Comparison of ENCODE assay signal across 30 mouse cellular contexts in the genomic region with DNA sequence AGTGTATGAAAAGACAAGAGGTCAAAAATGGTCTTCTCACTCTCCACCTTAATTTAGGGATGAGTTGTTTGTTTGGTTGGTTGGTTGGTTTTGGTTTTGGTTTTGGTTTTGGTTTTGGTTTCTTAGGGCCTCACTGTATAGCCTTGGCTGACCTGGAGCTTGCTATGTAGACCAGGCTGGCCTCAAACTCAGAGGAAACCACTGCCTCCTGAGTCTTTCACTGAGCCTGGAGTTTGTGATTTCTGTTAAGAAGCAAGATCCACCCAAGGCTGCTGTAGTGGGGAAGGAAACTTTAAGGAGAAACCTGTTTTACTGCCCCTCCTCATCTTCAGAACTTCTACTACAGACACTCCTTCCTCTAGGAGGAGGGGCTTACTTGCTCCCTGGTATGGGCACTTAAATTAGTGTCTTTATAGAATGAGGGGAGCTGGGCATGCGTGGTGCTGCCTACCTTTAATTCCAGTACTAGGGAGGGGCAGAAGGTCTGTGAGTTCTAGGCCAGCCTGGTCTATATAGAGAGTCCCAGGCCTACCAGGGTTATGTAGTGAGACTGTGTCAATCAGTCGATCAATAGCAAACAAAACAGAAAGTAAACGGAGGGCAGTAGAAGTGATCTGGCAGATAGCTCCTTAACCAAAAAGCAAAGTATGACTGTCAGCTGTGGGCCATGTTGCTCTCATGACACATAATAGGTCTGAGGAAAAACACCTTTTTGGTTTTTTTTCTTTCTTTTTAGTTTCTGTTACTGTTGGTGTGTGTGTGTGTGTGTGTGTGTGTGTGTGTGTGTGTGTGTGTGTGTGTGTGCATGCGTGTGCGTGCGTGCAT. TPM values are rescaled to one million over a fixed set of nuclear protein-coding genes. Genes with fewer than 3 reads are reported as not detected.
A peak's percentile ranks its signal among the peaks of the same experiment; 100 is the strongest.
DNase-seq lines count a peak whose midpoint lies in the region; ATAC-seq lines count a peak whose summit lies in the region.
"Had no signal": no experiment of that assay in that cellular context is flagged by ENCODE, and none has a peak within 500 bp of the region (broad histone marks: within the 10 kb centered on the region; RNA-seq: fewer than 3 reads in every experiment).

No protein-coding gene starts in this region.

- no peaks in the 10 kb centered on the region for H3K9me3 ChIP-seq in neural tube, embryonic 14.5 days (ENCODE audit: control insufficient read depth, low read length)
- H3K9me3 ChIP-seq: forebrain, embryonic 10.5 days; heart, embryonic 15.5 days; hindbrain, embryonic 13.5 days had no signal

- peaks cover 9% of the 10 kb centered on the region for H3K36me3 ChIP-seq in neural tube, embryonic 14.5 days (ENCODE audit: control insufficient read depth, insufficient read depth, low read length)

- no peak for ATAC-seq in neural tube, embryonic 14.5 days (ENCODE audit: low read depth)
- ATAC-seq in CD4-positive, CD25-positive, alpha-beta regulatory T cell, adult 4 months: peak; percentile 24
- no peak for ATAC-seq in megakaryocyte progenitor cell, adult 5-6 weeks (replicated peaks; ENCODE audit: poor library complexity)
- ATAC-seq: forebrain, embryonic 13.5 days; forebrain, embryonic 16.5 days; intestine, embryonic 16.5 days; Patski had no signal

- H3K4me2 ChIP-seq in neural tube, embryonic 14.5 days (ENCODE audit: low read depth, low read length): no peak overlapping the region
- H3K4me2 ChIP-seq: forebrain, embryonic 13.5 days; heart, embryonic 11.5 days; heart, embryonic 15.5 days had no signal

- 89% methylated on average over 5 of the region's 6 CpGs for WGBS in neural tube, embryonic 14.5 days

- peaks cover 21% of the 10 kb centered on the region for H3K4me1 ChIP-seq in neural tube, embryonic 14.5 days (ENCODE audit: control insufficient read depth, insufficient read depth, low read length)

- H3K27me3 ChIP-seq in neural tube, embryonic 14.5 days (ENCODE audit: control insufficient read depth, insufficient read depth, low read length): no peaks in the 10 kb centered on the region
- H3K27me3 ChIP-seq: forebrain, embryonic 13.5 days; heart, embryonic 15.5 days; hindbrain, embryonic 13.5 days; Patski had no signal

- H3K27ac ChIP-seq in neural tube, embryonic 14.5 days (ENCODE audit: low read depth, low read length): 0 out of 2 replicates have a peak overlapping the region, but pooled peaks have one; percentile 22
- H3K27ac ChIP-seq: forebrain, embryonic 13.5 days; gastrocnemius, adult 2 months; heart, embryonic 15.5 days had no signal

- H3K4me3 ChIP-seq in neural tube, embryonic 14.5 days (ENCODE audit: low read depth, low read length): no peak overlapping the region
- H3K4me3 ChIP-seq: forebrain, embryonic 10.5 days; forebrain, embryonic 13.5 days; gastrocnemius, adult 2 months; heart, embryonic 15.5 days; hindbrain, embryonic 10.5 days; hindbrain, embryonic 13.5 days had no signal

- no peak for DNase-seq in neural tube, embryonic 10.5 days (ENCODE audit: extremely low spot score, low spot score)
- DNase-seq in induced T-regulatory cell, adult 2 months (ENCODE audit: low read depth): peak; percentile 86
- peak; percentile 58 for DNase-seq in naive thymus-derived CD4-positive, alpha-beta T cell, adult 2 months (ENCODE audit: low read depth)
- DNase-seq in embryo, embryonic 11 days: no peak
- no peak for DNase-seq in left cerebral cortex, adult 18-20 months (ENCODE audit: low spot score in 2 of 2)
- DNase-seq: adrenal gland, adult 2 months; adrenal gland, postnatal 14 days; cerebellum, adult 11 months; cerebellum, adult 2 months; cerebellum, postnatal 25 days; gastrocnemius, adult 2 months; gastrocnemius, postnatal 14 days; heart, postnatal 10 days; heart, postnatal 36 days had no signal

- no peak overlapping the region for H3K9ac ChIP-seq in neural tube, embryonic 14.5 days (replicated peaks; ENCODE audit: low read depth, low read length)
- H3K9ac ChIP-seq: forebrain, embryonic 13.5 days; heart, embryonic 15.5 days; hindbrain, embryonic 13.5 days had no signal

RNA-seq across cellular contexts. Expression of a gene that starts 1.9 kb away (rescaled TPM):
- polyA plus RNA-seq in neural tube, embryonic 14.5 days (2014; fragmentation: Nextera tagmentation; extraction: Ambion mirVana): 16.5 and 19.0 TPM in 2 replicates
- polyA plus RNA-seq in CD4-positive, CD25-positive, alpha-beta regulatory T cell, adult 4 months (2017; shearing (Covaris generic)): 10 to 100 TPM; 14.5 to 15.5 TPM
- total RNA-seq in megakaryocyte progenitor cell, adult 5-6 weeks (2015): 13.2 and 14.3 TPM in 2 replicates
- total RNA-seq in megakaryocyte progenitor cell, adult 5-6 weeks (2017): 20.5 and 22.0 TPM in 2 replicates
- total RNA-seq in left cerebral cortex, adult 18-20 months (2021): 10 to 100 TPM; 17.7 to 18.2 TPM

RNA-seq across cellular contexts. Expression of a gene that starts 19.4 kb away (rescaled TPM):
- 0.43 and 0.50 TPM in 2 replicates for polyA plus RNA-seq in neural tube, embryonic 14.5 days (2014; fragmentation: Nextera tagmentation; extraction: Ambion mirVana)
- 10 to 100 TPM in 1 of 2 experiments, 1 to 10 TPM in 1; 6.1 to 13.1 TPM for polyA plus RNA-seq in CD4-positive, CD25-positive, alpha-beta regulatory T cell, adult 4 months (2017; shearing (Covaris generic))
- total RNA-seq in megakaryocyte progenitor cell, adult 5-6 weeks (2015): 0.05 TPM in 1 of 2 replicates, not detected in the other
- total RNA-seq in megakaryocyte progenitor cell, adult 5-6 weeks (2017): 0.54 TPM in 1 of 2 replicates, not detected in the other
- total RNA-seq in left cerebral cortex, adult 18-20 months (2021): not detected
- total RNA-seq: common myeloid progenitor, adult 5-6 weeks; G1E; gastrocnemius, adult 2 months; gastrocnemius, postnatal 4 days; heart, postnatal 36 days had no signal
- polyA plus RNA-seq: embryonic facial prominence, embryonic 11.5 days had no signal

RNA-seq across cellular contexts. Expression of a gene that starts 39.8 kb away (rescaled TPM):
- polyA plus RNA-seq in neural tube, embryonic 14.5 days (2014; fragmentation: Nextera tagmentation; extraction: Ambion mirVana): 10.1 and 12.8 TPM in 2 replicates
- polyA plus RNA-seq in CD4-positive, CD25-positive, alpha-beta regulatory T cell, adult 4 months (2017; shearing (Covaris generic)): 10 to 100 TPM; 10.9 to 14.0 TPM
- total RNA-seq in megakaryocyte progenitor cell, adult 5-6 weeks (2015): 7.9 and 9.5 TPM in 2 replicates
- total RNA-seq in megakaryocyte progenitor cell, adult 5-6 weeks (2017): 2.5 and 3.2 TPM in 2 replicates
- 10 to 100 TPM; 23.1 to 25.3 TPM for total RNA-seq in left cerebral cortex, adult 18-20 months (2021)

RNA-seq across cellular contexts. Expression of a gene that starts 41.3 kb away (rescaled TPM):
- polyA plus RNA-seq in neural tube, embryonic 14.5 days (2014; fragmentation: Nextera tagmentation; extraction: Ambion mirVana): 26.8 and 30.7 TPM in 2 replicates
- polyA plus RNA-seq in CD4-positive, CD25-positive, alpha-beta regulatory T cell, adult 4 months (2017; shearing (Covaris generic)): 10 to 100 TPM; 12.7 to 19.2 TPM
- 7.3 and 8.0 TPM in 2 replicates for total RNA-seq in megakaryocyte progenitor cell, adult 5-6 weeks (2015)
- 5.7 and 8.0 TPM in 2 replicates for total RNA-seq in megakaryocyte progenitor cell, adult 5-6 weeks (2017)
- 10 to 100 TPM; 47.1 to 55.6 TPM for total RNA-seq in left cerebral cortex, adult 18-20 months (2021)

RNA-seq across cellular contexts. Expression of a gene that starts 41.4 kb away (rescaled TPM):
- polyA plus RNA-seq in neural tube, embryonic 14.5 days (2014; fragmentation: Nextera tagmentation; extraction: Ambion mirVana): 1.3 and 1.6 TPM in 2 replicates
- polyA plus RNA-seq in CD4-positive, CD25-positive, alpha-beta regulatory T cell, adult 4 months (2017; shearing (Covaris generic)): 1 to 10 TPM; 1.1 to 3.2 TPM
- 0.17 and 0.32 TPM in 2 replicates for total RNA-seq in megakaryocyte progenitor cell, adult 5-6 weeks (2015)
- total RNA-seq in megakaryocyte progenitor cell, adult 5-6 weeks (2017): 2.1 and 2.2 TPM in 2 replicates
- 1 to 10 TPM; 2.0 to 3.1 TPM for total RNA-seq in left cerebral cortex, adult 18-20 months (2021)

Comparison
In these comparisons a context has a peak if more than half of its experiments do, and no peak if none do; other contexts are left out.
1. DNase-seq: peak in induced T-regulatory cell, adult 2 months (single experiment) and naive thymus-derived CD4-positive, alpha-beta T cell, adult 2 months (single experiment); none in neural tube, embryonic 10.5 days (single experiment), embryo, embryonic 11 days (single experiment) and left cerebral cortex, adult 18-20 months (0 of 2).